Mouse (Mus musculus): Measurements from ENCODE around the gene Hipk1. TPM values are rescaled to one million over a fixed set of nuclear protein-coding genes. Genes with fewer than 3 reads are reported as not detected.

Gene Hipk1
- polyA plus RNA-seq, 1 experiment, result 16.7 TPM

- H3ac ChIP-seq (ENCODE audit: control insufficient read depth, insufficient read length), result no peak overlapping the region
- no peaks in the 10 kb centered on the region for H3K27me3 ChIP-seq (ENCODE audit: control insufficient read depth, insufficient read depth, insufficient read length)
- no peak overlapping the region for H3K4me2 ChIP-seq (ENCODE audit: low read depth)
- no peak overlapping the region for H3K4me3 ChIP-seq
- TF ChIP-seq USF1 (IDR thresholded peaks at IDR 0.05; ENCODE audit: low read depth), result no peak
- no peak for TF ChIP-seq POLR2A (IDR thresholded peaks at IDR 0.05; ENCODE audit: insufficient read length, low read depth)
- no peak for TF ChIP-seq MYOG (IDR thresholded peaks at IDR 0.05; ENCODE audit: control insufficient read depth in 1 of 3, insufficient read depth in 1 of 3, insufficient read length in 2 of 3, low read depth in 2 of 3)
- no peak for TF ChIP-seq MAX (IDR thresholded peaks at IDR 0.05; ENCODE audit: low read depth)
- no peak for TF ChIP-seq MYOD1 (IDR thresholded peaks at IDR 0.05; ENCODE audit: control insufficient read depth in 1 of 3, insufficient read length in 2 of 3, low read depth in 2 of 3)
- TF ChIP-seq REST (IDR thresholded peaks at IDR 0.05; ENCODE audit: insufficient read depth, insufficient read length), result no peak
- TF ChIP-seq TCF12 (IDR thresholded peaks at IDR 0.05; ENCODE audit: insufficient read depth, poor library complexity, severe bottlenecking), result no peak
- no peak for TF ChIP-seq CEBPB (IDR thresholded peaks at IDR 0.05; ENCODE audit: insufficient read depth, poor library complexity, severe bottlenecking)
- TF ChIP-seq TCF3 (IDR thresholded peaks at IDR 0.05; ENCODE audit: insufficient read length, low read depth), result no peak
- TF ChIP-seq POLR2AphosphoS2 (IDR thresholded peaks at IDR 0.05; ENCODE audit: insufficient read length, low read depth), result no peak
- TF ChIP-seq E2F4 (IDR thresholded peaks at IDR 0.05; ENCODE audit: insufficient read depth), result no peak
- TF ChIP-seq SRF (IDR thresholded peaks at IDR 0.05; ENCODE audit: control insufficient read depth, insufficient read length, low read depth), result no peak
- H3K79me2 ChIP-seq (ENCODE audit: control insufficient read depth, insufficient read depth), result no peaks in the 10 kb centered on the region
- no peaks in the 10 kb centered on the region for H3K36me3 ChIP-seq (ENCODE audit: control insufficient read depth, insufficient read depth)
Observed at GRCm38 (mm10) chr3:103729850-103730249, 61.5 kb downstream of the Hipk1 start.

GRCm38 (mm10) chr3:103727813-103728326, 63.5 kb downstream of the Hipk1 start:
- TF ChIP-seq POLR2A (IDR thresholded peaks at IDR 0.05; ENCODE audit: insufficient read length, low read depth) (no peak), POLR2AphosphoS2 (IDR thresholded peaks at IDR 0.05; ENCODE audit: insufficient read length, low read depth) (no peak), USF1 (IDR thresholded peaks at IDR 0.05; ENCODE audit: low read depth) (no peak), MYOD1 (IDR thresholded peaks at IDR 0.05; ENCODE audit: control insufficient read depth in 1 of 3, insufficient read length in 2 of 3, low read depth in 2 of 3) (peak; percentile 14 to 67 (median 62)), TCF3 (IDR thresholded peaks at IDR 0.05; ENCODE audit: insufficient read length, low read depth) (no peak), REST (IDR thresholded peaks at IDR 0.05; ENCODE audit: insufficient read depth, insufficient read length) (no peak), CEBPB (IDR thresholded peaks at IDR 0.05; ENCODE audit: insufficient read depth, poor library complexity, severe bottlenecking) (no peak), E2F4 (IDR thresholded peaks at IDR 0.05; ENCODE audit: insufficient read depth) (no peak), MYOG (IDR thresholded peaks at IDR 0.05; ENCODE audit: control insufficient read depth in 1 of 3, insufficient read depth in 1 of 3, insufficient read length in 2 of 3, low read depth in 2 of 3) (peak in 1 of 3 experiments; percentile 17), MAX (IDR thresholded peaks at IDR 0.05; ENCODE audit: low read depth) (no peak), SRF (IDR thresholded peaks at IDR 0.05; ENCODE audit: control insufficient read depth, insufficient read length, low read depth) (no peak), TCF12 (IDR thresholded peaks at IDR 0.05; ENCODE audit: insufficient read depth, poor library complexity, severe bottlenecking) (no peak)
- Histone ChIP-seq H3K4me3 (no peak overlapping the region), H3K79me2 (ENCODE audit: control insufficient read depth, insufficient read depth) (no peaks in the 10 kb centered on the region), H3K27me3 (ENCODE audit: control insufficient read depth, insufficient read depth, insufficient read length) (no peaks in the 10 kb centered on the region), H3ac (ENCODE audit: control insufficient read depth, insufficient read length) (no peak overlapping the region), H3K4me2 (ENCODE audit: low read depth) (peak overlapping the region; percentile 16), H3K36me3 (ENCODE audit: control insufficient read depth, insufficient read depth) (no peaks in the 10 kb centered on the region)

GRCm38 (mm10) chr3:103726642-103727041, 64.7 kb downstream of the Hipk1 start:
- no peak overlapping the region for H3ac ChIP-seq (ENCODE audit: control insufficient read depth, insufficient read length)
- H3K27me3 ChIP-seq (ENCODE audit: control insufficient read depth, insufficient read depth, insufficient read length), result no peaks in the 10 kb centered on the region
- H3K4me3 ChIP-seq, result no peak overlapping the region
- no peaks in the 10 kb centered on the region for H3K79me2 ChIP-seq (ENCODE audit: control insufficient read depth, insufficient read depth)
- no peaks in the 10 kb centered on the region for H3K36me3 ChIP-seq (ENCODE audit: control insufficient read depth, insufficient read depth)
- H3K4me2 ChIP-seq (ENCODE audit: low read depth), result peak overlapping the region; percentile 27
- TF ChIP-seq MYOD1 (IDR thresholded peaks at IDR 0.05; ENCODE audit: control insufficient read depth in 1 of 3, insufficient read length in 2 of 3, low read depth in 2 of 3) (peak in 2 of 3 experiments; percentile 71 to 80), TCF12 (IDR thresholded peaks at IDR 0.05; ENCODE audit: insufficient read depth, poor library complexity, severe bottlenecking) (no peak)

DNA sequence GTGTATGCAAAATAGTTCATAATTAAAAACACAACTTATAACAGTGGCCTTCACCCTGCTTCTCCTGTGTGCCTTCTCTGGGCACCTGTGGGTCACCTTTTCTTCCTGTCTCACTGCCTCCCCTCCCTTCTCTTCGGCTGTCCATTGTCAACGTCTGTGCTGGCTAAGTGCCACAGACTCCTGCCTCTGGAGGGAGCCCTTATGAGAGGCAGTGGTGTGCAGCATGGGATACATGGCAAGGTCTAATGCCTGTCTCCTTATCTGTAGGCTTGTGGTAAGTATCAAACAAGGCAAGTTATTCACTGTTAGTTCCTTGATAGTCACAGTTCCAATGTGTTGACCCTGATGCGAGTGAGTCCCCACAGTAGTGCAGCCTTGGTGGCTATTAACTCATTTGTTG, 67.2 kb downstream of the Hipk1 start:
- Histone ChIP-seq H3K36me3 (ENCODE audit: control insufficient read depth, insufficient read depth) (no peaks in the 10 kb centered on the region), H3K4me2 (ENCODE audit: low read depth) (no peak overlapping the region), H3K4me3 (no peak overlapping the region), H3ac (ENCODE audit: control insufficient read depth, insufficient read length) (no peak overlapping the region), H3K27me3 (ENCODE audit: control insufficient read depth, insufficient read depth, insufficient read length) (no peaks in the 10 kb centered on the region), H3K79me2 (ENCODE audit: control insufficient read depth, insufficient read depth) (no peaks in the 10 kb centered on the region)
- no peak for TF ChIP-seq POLR2AphosphoS2 (IDR thresholded peaks at IDR 0.05; ENCODE audit: insufficient read length, low read depth)
- no peak for TF ChIP-seq REST (IDR thresholded peaks at IDR 0.05; ENCODE audit: insufficient read depth, insufficient read length)
- TF ChIP-seq POLR2A (IDR thresholded peaks at IDR 0.05; ENCODE audit: insufficient read length, low read depth), result no peak
- TF ChIP-seq CEBPB (IDR thresholded peaks at IDR 0.05; ENCODE audit: insufficient read depth, poor library complexity, severe bottlenecking), result no peak
- no peak for TF ChIP-seq E2F4 (IDR thresholded peaks at IDR 0.05; ENCODE audit: insufficient read depth)
- TF ChIP-seq MAX (IDR thresholded peaks at IDR 0.05; ENCODE audit: low read depth), result no peak
- TF ChIP-seq TCF3 (IDR thresholded peaks at IDR 0.05; ENCODE audit: insufficient read length, low read depth), result no peak
- TF ChIP-seq MYOD1 (IDR thresholded peaks at IDR 0.05; ENCODE audit: control insufficient read depth in 1 of 3, insufficient read length in 2 of 3, low read depth in 2 of 3), result no peak
- no peak for TF ChIP-seq SRF (IDR thresholded peaks at IDR 0.05; ENCODE audit: control insufficient read depth, insufficient read length, low read depth)

DNA sequence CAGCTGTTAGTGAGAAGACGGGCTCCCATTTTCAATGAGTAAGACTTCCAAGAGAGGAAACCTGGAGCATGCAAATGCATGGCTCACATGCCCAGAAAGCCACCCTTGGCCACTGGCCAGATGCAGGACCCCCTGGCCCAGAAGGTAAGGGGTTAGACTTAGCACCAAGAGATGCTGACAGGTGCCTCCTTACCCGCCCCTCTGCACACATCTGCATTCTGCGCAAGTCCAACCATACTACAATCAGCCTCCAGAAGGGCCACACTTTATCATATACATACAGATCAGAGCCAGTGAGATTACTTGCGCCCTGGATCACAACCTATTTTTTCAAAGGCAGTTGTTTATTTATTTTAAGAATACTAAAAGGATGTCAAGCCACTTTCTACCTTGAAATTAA, 72.6 kb downstream of the Hipk1 start:
- H3ac ChIP-seq (ENCODE audit: control insufficient read depth, insufficient read length), result no peak overlapping the region
- no peak for TF ChIP-seq CEBPB (IDR thresholded peaks at IDR 0.05; ENCODE audit: insufficient read depth, poor library complexity, severe bottlenecking)
- H3K4me2 ChIP-seq (ENCODE audit: low read depth), result no peak overlapping the region
- no peaks in the 10 kb centered on the region for H3K36me3 ChIP-seq (ENCODE audit: control insufficient read depth, insufficient read depth)
- no peaks in the 10 kb centered on the region for H3K79me2 ChIP-seq (ENCODE audit: control insufficient read depth, insufficient read depth)
- no peaks in the 10 kb centered on the region for H3K27me3 ChIP-seq (ENCODE audit: control insufficient read depth, insufficient read depth, insufficient read length)
- no peak overlapping the region for H3K4me3 ChIP-seq

Measured in myocyte (in vitro differentiated cells).